Mouse (Mus musculus) hematopoietic stem cell, adult 5-6 weeks (primary cell): ENCODE results near the gene Ankrd55. TPM values are rescaled to one million over a fixed set of nuclear protein-coding genes. Genes with fewer than 3 reads are reported as not detected.

Experiments
- ATAC-seq, 2 experiments: fragments of 125-278 bp in 1 of 2; replicated peaks in 1 of 2; 2 replicates each; pipeline ENCODE4 v1.8.0; 2016 to 2017; ENCODE audit warnings: inconsistent platforms in 2 of 2, mild to moderate bottlenecking in 2 of 2, moderate number of reproducible peaks in 2 of 2, low read depth in 1 of 2, moderate TSS enrichment in 1 of 2; ENCODE audit not compliant: low FRiP score in 2 of 2, poor library complexity in 2 of 2, severe bottlenecking in 2 of 2, insufficient read depth in 1 of 2, low TSS enrichment in 1 of 2
- total RNA-seq: library from RNA; stranded (forward); fragments of 172-1452, 232-1000 nt; gene quantifications from 2 replicates; pipeline ENCODE4 v1.2.3, GENCODE M21; 2017

The Ankrd55 gene
- total RNA-seq, 1 experiment from 2014 or later = not detected

- ATAC-seq = no peak
Measured at GRCm38 (mm10) chr13:112385040-112385439, 96.8 kb downstream of the Ankrd55 start.

DNA sequence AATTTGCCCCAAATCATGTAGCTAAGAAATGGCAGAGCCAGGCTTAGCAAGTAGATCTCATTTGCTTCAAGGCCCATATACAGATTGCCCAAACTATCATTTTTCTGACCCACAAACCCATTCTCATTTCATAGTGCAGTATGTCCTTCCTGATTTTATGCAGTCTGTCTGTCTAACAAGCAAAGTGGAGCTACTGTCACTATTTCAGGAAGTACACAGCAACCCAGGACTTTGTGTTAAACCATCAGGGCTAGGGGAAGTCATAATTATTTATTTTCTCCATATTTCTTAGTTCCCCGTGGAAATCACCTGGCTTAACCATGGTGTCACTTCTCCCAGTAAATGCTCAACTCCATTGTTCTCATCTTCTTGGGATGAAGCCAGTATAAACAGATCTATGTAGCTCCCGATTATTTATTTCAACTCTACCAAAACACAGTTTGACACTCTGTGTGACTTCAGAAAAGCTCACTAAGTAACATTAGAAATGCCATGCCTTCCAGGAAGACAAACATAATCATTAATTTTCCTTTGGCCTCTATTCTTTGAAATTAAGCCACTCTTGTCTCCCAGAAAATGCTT is 98.3 kb downstream of the Ankrd55 start:
- no peak for ATAC-seq

- no peak for ATAC-seq
Measured at GRCm38 (mm10) chr13:112387279-112387678, 99.0 kb downstream of the Ankrd55 start.

GRCm38 (mm10) chr13:112388176-112388575 is 99.9 kb downstream of the Ankrd55 start:
- no peak for ATAC-seq

DNA sequence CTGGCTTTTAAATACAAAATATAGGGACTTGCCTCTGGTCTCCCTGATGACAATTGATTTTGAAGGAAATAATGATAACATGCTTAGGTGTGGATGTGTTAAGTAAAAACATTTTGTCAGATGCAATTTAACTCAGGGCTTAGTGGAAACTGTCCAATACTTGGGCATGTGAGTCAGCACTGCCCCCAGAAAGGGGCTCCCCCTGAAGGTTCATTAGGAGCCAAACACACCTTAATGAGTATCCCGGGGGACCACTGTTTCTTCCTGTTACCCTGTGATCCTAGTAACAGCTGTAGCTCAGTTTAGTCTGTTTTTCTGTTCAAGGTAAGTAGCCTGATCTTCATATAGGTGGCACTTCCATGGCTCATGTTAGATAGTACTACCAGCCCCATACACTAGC is 102.0 kb downstream of the Ankrd55 start:
- ATAC-seq = no peak

- ATAC-seq = no peak
Measured at GRCm38 (mm10) chr13:112391354-112391753, 103.1 kb downstream of the Ankrd55 start.

- no peak for ATAC-seq
Measured at GRCm38 (mm10) chr13:112393356-112393755, 105.1 kb downstream of the Ankrd55 start.

DNA sequence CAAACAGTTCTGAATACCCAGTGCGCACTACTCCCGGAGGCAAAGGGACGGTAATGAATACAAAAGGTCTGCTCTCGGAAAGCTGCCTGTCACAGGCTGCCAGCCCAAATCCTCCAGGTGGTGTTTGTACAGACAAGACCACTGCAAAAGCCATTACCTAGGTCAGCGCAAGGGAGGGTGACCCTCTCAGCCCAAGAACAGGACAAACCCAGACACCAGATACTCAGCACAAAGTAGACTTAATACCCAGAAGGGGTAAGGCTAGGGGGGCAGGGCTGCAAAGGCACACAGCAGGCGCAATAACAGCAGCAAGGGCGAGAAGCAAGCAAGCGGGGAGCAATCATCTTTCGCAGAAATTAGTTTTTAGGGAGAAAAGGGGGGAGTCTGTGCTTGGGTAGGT is 106.0 kb downstream of the Ankrd55 start:
- ATAC-seq = no peak

DNA sequence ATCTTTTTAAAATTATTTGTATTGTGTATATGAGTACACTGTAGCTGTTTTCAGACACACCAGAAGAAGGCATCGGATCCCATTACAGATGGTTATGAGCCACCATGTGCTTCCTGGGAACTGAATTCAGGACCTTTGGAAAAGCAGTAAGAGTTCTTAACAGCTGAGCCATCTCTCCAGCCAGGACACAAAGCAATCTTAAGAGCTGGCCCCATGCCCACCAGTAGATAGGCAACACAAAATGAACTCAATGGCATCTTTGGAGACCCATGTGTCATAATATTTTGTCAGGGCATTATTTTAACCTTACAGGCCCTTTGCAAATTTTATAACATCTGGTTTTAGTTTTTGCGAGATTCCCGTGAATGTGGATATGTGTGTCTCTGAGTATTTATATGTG is 116.5 kb downstream of the Ankrd55 start:
- ATAC-seq = no peak

DNA sequence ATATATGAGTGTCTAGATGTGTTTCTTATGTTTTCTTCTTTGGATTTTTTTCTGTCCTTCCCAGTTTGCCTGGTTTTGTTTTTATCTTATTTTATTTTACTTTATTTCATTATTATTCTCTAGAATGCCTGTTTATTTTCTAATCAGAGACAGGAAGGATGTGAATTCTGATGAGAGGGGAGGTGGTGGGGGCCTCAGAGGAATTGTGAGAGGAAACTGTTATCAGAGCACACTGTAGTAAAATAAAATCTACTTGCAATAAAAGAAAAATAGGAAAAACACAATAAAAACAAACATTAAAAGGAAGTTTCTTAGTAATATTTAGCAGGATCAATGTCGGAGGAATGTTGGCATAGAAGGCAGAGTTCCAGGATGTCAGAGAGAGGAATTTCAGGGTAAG is 116.9 kb downstream of the Ankrd55 start:
- no peak for ATAC-seq

DNA sequence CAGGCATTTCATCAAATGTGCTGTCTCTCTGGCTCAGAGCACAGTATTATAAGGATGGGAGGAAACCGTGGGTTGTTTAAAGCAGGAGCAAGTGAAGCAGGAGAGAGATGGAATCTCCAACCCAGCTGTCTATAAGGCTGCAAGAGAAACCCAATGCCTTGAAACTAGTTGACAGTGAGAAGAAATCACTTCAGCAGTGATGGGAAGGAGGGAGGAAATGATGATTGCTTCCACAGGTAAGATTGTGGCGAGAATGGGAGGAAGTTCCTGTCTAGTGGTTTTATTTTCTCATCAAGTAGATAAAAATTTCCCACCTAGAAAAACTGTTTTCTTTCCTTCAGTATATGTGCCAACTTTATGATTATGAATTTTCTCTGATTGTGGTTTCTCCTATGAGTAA is 118.4 kb downstream of the Ankrd55 start:
- ATAC-seq = no peak

- no peak for ATAC-seq
Measured at GRCm38 (mm10) chr13:112407181-112407700, 119.0 kb downstream of the Ankrd55 start.

GRCm38 (mm10) chr13:112407776-112408490 is 119.7 kb downstream of the Ankrd55 start:
- ATAC-seq = no peak

- ATAC-seq = no peak
Measured at GRCm38 (mm10) chr13:112408701-112409100, 120.5 kb downstream of the Ankrd55 start.

DNA sequence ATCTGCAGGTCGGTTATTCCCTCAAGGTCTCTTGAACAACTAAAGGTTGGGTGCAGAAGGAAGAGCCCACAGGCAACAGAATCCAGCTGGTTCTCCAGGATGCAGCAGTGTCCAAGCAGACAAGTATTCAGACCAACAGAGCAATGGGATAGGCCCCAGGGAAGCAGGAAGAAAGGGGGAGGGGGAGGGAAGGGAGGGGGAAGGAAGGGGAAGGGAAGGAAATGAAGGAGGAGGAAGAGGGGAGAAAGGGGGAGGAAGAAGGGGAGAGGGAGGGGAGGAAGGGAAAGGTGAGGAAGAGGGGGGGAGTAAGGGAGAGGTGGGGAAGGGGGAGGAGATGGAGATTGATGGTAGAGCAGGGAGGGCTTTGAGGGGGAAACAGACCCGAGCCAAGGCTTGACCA is 121.1 kb downstream of the Ankrd55 start:
- no peak for ATAC-seq

- ATAC-seq = no peak
Measured at GRCm38 (mm10) chr13:112409851-112410250, 121.6 kb downstream of the Ankrd55 start.

DNA sequence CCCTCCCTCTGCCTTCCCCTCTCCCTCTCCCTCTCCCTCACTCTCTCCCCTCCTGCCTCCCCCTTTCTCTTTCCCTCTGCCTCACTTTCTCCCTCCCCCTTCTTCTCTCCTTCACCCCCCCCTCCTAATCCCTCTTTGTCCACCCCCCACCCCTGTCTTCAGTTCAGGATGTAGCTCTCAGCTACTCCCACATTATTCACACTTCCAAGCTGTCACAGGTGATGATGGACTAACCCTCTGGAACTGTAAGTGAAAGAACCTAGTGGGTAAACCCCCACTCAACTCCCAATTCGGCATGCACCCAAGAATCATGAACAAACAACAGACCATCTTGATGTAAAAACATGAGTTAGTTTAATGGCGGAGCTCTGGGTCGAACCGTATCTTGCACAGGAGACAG is 122.2 kb downstream of the Ankrd55 start:
- no peak for ATAC-seq

GRCm38 (mm10) chr13:112411216-112411822 is 123.1 kb downstream of the Ankrd55 start:
- no peak for ATAC-seq
